Mouse (Mus musculus): Measurements from ENCODE around the gene Tns2. TPM values are rescaled to one million over a fixed set of nuclear protein-coding genes. Genes with fewer than 3 reads are reported as not detected.

Tns2 gene
- polyA plus RNA-seq, 2 experiments = 66.3 to 114 TPM

DNA sequence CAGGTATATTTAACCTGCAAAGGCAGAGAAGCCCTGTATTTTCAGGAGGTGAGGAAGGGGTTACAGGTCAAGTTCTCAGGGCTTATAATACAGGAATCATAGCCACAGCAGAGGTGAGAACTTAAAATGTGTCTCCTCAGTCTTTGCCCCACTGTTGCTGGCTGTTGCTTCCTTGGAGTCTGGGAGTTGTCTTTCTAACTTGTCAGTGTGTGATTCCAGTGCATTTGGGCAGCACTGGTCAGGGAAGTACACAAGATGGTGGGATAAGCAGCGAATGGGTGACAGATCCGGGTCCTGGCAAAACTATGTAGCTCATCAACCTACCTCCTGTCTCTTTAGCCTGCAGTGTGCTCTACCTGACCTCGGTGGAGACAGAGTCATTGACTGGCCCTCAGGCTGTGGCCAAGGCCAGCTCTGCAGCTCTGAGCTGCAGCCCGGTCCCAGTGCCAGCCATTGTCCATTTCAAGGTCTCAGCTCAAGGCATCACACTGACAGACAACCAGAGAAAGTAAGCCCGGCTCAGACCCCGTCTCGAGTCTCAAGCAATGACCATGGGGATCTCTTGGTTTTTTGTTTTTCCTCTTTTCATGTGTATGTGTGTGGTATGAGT is 14.5 kb downstream of the Tns2 start:
- DNase-seq (ENCODE audit: low spot score) (no peak), ATAC-seq (ENCODE audit: low FRiP score, low read depth) (no peak)
- Histone ChIP-seq H3K4me1 (ENCODE audit: control insufficient read depth, insufficient read depth, low read length) (no peaks in the 10 kb centered on the region), H3K27me3 (ENCODE audit: control insufficient read depth, insufficient read depth, low read length) (no peaks in the 10 kb centered on the region), H3K9ac (ENCODE audit: low read depth, low read length, severe bottlenecking) (no peak overlapping the region; the same call in 1 of the 2 replicates), H3K36me3 (ENCODE audit: control insufficient read depth, insufficient read depth, low read length) (peaks cover 98% of the 10 kb centered on the region), H3K4me2 (replicated peaks; ENCODE audit: low read depth, low read length, severe bottlenecking) (no peak overlapping the region), H3K27ac (replicated peaks; ENCODE audit: low read depth, low read length) (no peak overlapping the region), H3K9me3 (ENCODE audit: control insufficient read depth, low read length) (no peaks in the 10 kb centered on the region), H3K4me3 (replicated peaks; ENCODE audit: low read length) (no peak overlapping the region)
- WGBS = 85% methylated on average over 7 of the region's 7 CpGs
- TF ChIP-seq POLR2A (IDR thresholded peaks at IDR 0.05; ENCODE audit: borderline replicate concordance, extremely low read depth, insufficient read depth, insufficient read length) = no peak

- H3K4me3 ChIP-seq (replicated peaks; ENCODE audit: low read length) = no peak overlapping the region
- H3K4me2 ChIP-seq (replicated peaks; ENCODE audit: low read depth, low read length, severe bottlenecking) = no peak overlapping the region
- DNase-seq (ENCODE audit: low spot score) (no peak), ATAC-seq (ENCODE audit: low FRiP score, low read depth) (no peak)
- H3K4me1 ChIP-seq (ENCODE audit: control insufficient read depth, insufficient read depth, low read length) = no peaks in the 10 kb centered on the region
- H3K9me3 ChIP-seq (ENCODE audit: control insufficient read depth, low read length) = no peaks in the 10 kb centered on the region
- no peak for TF ChIP-seq POLR2A (IDR thresholded peaks at IDR 0.05; ENCODE audit: borderline replicate concordance, extremely low read depth, insufficient read depth, insufficient read length)
- no peak overlapping the region for H3K27ac ChIP-seq (replicated peaks; ENCODE audit: low read depth, low read length)
- no peaks in the 10 kb centered on the region for H3K27me3 ChIP-seq (ENCODE audit: control insufficient read depth, insufficient read depth, low read length)
- peaks cover 96% of the 10 kb centered on the region for H3K36me3 ChIP-seq (ENCODE audit: control insufficient read depth, insufficient read depth, low read length)
- 79% methylated on average over 9 of the region's 9 CpGs for WGBS
- no peak overlapping the region for H3K9ac ChIP-seq (ENCODE audit: low read depth, low read length, severe bottlenecking)
Measured at GRCm38 (mm10) chr15:102115731-102116231, 15.6 kb downstream of the Tns2 start.

DNA sequence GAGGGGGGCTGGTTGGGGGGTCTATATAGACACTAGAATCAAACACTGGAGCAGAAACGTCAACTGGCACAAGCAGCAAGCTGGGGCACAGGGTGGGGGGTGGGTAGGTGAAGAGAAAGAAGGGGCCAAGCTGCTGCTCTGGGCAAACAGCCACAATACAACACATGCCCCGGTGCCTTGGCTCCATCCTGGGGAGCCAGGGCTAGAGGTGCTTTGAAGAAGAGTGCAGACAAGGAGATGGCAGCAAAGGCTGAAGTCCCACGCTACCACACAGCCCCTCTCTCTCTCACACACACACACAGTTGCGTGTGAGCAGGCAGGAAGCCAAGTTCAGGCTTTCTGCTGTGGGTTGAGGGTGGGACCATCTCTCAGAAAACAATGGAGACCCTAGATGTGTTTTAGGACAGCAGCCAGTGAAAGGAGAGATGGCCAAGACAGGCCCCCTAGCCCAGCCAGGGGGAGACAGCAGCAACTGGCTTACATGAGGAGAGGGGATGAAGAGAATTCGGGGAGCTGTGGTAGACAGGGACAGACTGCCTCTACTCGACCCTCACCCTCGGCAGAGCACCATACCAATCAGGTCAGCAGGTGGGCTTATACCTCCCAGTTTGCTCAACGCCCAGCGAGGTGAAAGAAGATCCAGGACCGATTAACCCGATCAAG is 16.7 kb downstream of the Tns2 start:
- H3K9me3 ChIP-seq (ENCODE audit: control insufficient read depth, low read length) = no peaks in the 10 kb centered on the region
- no peak for TF ChIP-seq POLR2A (IDR thresholded peaks at IDR 0.05; ENCODE audit: borderline replicate concordance, extremely low read depth, insufficient read depth, insufficient read length)
- ATAC-seq (ENCODE audit: low FRiP score, low read depth) = no peak
- H3K9ac ChIP-seq (ENCODE audit: low read depth, low read length, severe bottlenecking) = no peak overlapping the region
- WGBS = 81% methylated on average over 11 of the region's 11 CpGs
- no peak overlapping the region for H3K4me3 ChIP-seq (replicated peaks; ENCODE audit: low read length)
- no peak for DNase-seq (ENCODE audit: low spot score)
- H3K27me3 ChIP-seq (ENCODE audit: control insufficient read depth, insufficient read depth, low read length) = no peaks in the 10 kb centered on the region
- no peaks in the 10 kb centered on the region for H3K4me1 ChIP-seq (ENCODE audit: control insufficient read depth, insufficient read depth, low read length)
- H3K27ac ChIP-seq (replicated peaks; ENCODE audit: low read depth, low read length) = no peak overlapping the region
- H3K4me2 ChIP-seq (replicated peaks; ENCODE audit: low read depth, low read length, severe bottlenecking) = no peak overlapping the region
- H3K36me3 ChIP-seq (ENCODE audit: control insufficient read depth, insufficient read depth, low read length) = peaks cover 96% of the 10 kb centered on the region

DNA sequence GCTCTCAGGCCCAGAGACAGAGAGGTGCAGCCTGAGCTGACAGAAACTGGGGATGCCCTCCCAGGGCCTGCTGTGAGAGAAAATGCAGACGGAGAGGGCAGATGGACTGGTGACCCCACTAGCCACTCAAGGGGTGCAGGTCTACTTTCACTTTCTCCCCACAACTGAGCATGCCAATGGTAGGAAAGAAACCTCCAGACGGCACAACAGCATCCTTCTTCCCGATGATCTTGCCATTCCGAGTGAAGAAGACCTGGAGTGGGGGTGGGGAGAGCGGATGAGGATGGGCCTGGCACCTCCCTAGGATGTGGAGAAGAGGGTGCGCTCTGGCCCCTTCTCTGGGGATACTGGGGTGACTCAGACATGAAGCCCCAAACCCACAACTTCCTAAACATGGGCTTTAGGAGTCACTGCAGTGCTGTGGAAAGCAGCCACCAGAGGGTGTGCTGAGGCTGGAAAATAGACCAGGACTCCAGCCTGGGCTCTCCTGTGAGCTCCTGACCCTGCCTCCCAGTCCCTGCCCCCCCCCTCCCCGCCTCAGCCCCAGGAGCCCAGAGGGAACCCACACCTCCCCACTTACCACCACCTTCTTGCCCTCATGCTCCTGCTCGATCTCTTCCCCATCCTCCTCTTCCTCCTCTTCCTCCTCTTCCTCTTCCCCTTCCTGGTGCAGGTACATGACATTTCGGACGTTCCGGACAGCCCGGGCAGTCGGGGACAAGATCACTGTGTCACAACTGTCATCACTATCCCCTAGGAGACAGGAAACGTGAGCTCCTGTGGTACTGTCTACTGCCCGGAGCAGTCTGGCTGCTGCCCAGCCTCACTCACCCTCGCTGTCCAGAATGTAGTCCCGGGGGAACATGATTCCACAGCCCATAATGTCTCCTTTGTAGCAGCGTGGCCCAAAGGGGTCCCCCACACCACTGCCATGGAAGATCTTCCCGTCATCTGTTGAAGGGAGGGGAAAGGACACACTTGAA is 17.5 kb downstream of the Tns2 start:
- ATAC-seq (ENCODE audit: low FRiP score, low read depth) = no peak
- 82% methylated on average over 19 of the region's 19 CpGs for WGBS
- TF ChIP-seq POLR2A (IDR thresholded peaks at IDR 0.05; ENCODE audit: borderline replicate concordance, extremely low read depth, insufficient read depth, insufficient read length) = no peak
- Histone ChIP-seq H3K27me3 (ENCODE audit: control insufficient read depth, insufficient read depth, low read length) (no peaks in the 10 kb centered on the region), H3K9ac (ENCODE audit: low read depth, low read length, severe bottlenecking) (no peak overlapping the region; the same call in 1 of the 2 replicates), H3K4me3 (replicated peaks; ENCODE audit: low read length) (no peak overlapping the region), H3K27ac (replicated peaks; ENCODE audit: low read depth, low read length) (no peak overlapping the region), H3K9me3 (ENCODE audit: control insufficient read depth, low read length) (no peaks in the 10 kb centered on the region), H3K36me3 (ENCODE audit: control insufficient read depth, insufficient read depth, low read length) (peaks cover 93% of the 10 kb centered on the region), H3K4me2 (replicated peaks; ENCODE audit: low read depth, low read length, severe bottlenecking) (no peak overlapping the region), H3K4me1 (ENCODE audit: control insufficient read depth, insufficient read depth, low read length) (no peaks in the 10 kb centered on the region)
- no peak for DNase-seq (ENCODE audit: low spot score)

GRCm38 (mm10) chr15:102118591-102118990 is 18.4 kb downstream of the Tns2 start:
- no peak for TF ChIP-seq POLR2A (IDR thresholded peaks at IDR 0.05; ENCODE audit: borderline replicate concordance, extremely low read depth, insufficient read depth, insufficient read length)
- 96% methylated on average over 4 of the region's 4 CpGs for WGBS
- peaks cover 91% of the 10 kb centered on the region for H3K36me3 ChIP-seq (ENCODE audit: control insufficient read depth, insufficient read depth, low read length)

More at GRCm38 (mm10) chr15:102118591-102118990, 18.4 kb downstream of the Tns2 start:
- Histone ChIP-seq H3K4me2 (replicated peaks; ENCODE audit: low read depth, low read length, severe bottlenecking) (no peak overlapping the region), H3K9ac (ENCODE audit: low read depth, low read length, severe bottlenecking) (no peak overlapping the region), H3K27ac (replicated peaks; ENCODE audit: low read depth, low read length) (no peak overlapping the region), H3K4me1 (ENCODE audit: control insufficient read depth, insufficient read depth, low read length) (no peaks in the 10 kb centered on the region), H3K27me3 (ENCODE audit: control insufficient read depth, insufficient read depth, low read length) (no peaks in the 10 kb centered on the region), H3K4me3 (replicated peaks; ENCODE audit: low read length) (no peak overlapping the region), H3K9me3 (ENCODE audit: control insufficient read depth, low read length) (no peaks in the 10 kb centered on the region)
- no peak for ATAC-seq (ENCODE audit: low FRiP score, low read depth)
- DNase-seq (ENCODE audit: low spot score) = no peak
